Mouse (Mus musculus): Measurements from ENCODE around the gene Cep170.
"Not testable (repeated sequence)": the region's sequence is repeated elsewhere in the genome, so short reads cannot be mapped to it uniquely, and the experiment has no call there.

The Cep170 gene

DNA sequence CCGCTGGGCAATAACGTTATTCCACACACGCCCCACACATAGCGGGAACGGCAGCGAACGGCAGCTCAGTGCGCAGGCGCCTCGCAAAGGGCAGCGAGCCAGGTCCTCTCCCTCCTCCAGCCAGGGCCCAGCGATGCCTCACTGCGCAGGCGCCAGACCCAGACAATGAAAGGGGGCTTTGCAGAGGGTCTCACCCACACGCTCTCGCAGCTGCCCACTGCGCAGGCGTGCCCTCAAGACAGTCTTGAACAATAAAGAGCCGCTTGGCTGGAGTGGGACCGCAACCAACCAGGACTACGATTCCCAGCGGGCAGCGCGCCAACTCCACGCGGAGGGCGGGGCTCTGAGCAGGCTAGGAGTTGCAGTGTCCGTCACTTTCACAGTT lies at the start of gene Cep170:
Gene Cep170, minus strand, starts transcription at position 32 of the 385 bp plus-strand sequence.
- peak; percentile 80 for DNase-seq (ENCODE audit: low read depth, low spot score)

- DNase-seq (ENCODE audit: low read depth, low spot score): peak; percentile 54
Observed at GRCm38 (mm10) chr1:176861981-176862644, 48.2 kb upstream of the Cep170 start.

GRCm38 (mm10) chr1:176852813-176853590 lies 39.1 kb upstream of the Cep170 start:
- no peak for DNase-seq (ENCODE audit: low read depth, low spot score)

DNA sequence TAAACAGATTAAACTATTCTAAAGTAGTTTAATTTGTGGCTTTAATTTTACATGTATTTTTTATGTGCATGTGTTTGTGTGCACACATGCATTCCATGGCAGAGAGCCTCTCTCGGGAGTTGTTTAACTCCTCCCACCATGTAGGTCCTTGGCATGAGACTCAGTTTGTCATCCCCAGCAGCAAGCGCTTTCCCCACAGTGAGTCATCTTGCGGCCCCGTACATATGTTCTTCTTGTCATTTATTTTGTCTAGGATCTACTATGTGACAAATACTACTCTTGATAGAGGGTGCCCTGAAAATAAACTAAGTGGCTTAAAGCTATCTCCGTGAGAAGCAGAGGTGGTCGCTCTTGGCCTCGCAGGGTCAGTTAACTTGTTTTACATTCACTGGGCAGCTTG lies 37.5 kb upstream of the Cep170 start:
- DNase-seq (ENCODE audit: low read depth, low spot score): no peak

- no peak for DNase-seq (ENCODE audit: low read depth, low spot score)
Observed at GRCm38 (mm10) chr1:176849377-176849776, 35.5 kb upstream of the Cep170 start.

DNA sequence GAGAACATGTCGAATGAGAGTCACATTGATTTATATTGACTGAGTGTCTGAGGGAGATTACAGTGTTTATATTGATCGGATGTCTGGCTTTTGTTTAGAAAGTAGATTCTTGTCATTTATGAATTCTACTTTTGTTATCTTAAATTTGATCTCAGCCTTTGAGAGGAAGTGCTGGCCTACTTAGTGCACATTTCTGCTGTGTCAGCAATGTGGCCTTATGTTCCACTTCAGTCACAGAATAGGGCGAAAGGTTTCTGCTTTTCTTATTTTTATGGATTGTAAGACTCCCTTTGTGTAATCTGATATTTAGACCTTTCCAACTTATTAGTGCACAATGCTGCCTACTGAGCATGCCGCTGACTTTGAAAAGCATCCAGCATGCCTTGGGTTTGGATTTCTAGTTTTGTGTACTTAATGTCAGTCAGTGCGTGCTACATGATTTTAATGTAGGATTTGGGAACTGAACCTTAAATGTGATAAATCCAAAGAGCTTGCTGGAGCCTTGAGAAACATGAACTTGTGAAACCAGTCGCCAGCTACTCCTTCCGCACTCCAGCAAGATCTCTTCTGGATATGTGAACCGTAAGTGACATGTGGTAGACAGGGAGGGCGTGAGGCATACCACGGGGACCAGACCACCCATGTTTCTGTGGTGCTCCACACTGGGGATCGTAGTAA lies 34.9 kb upstream of the Cep170 start:
- no peak for DNase-seq (ENCODE audit: low read depth, low spot score)

GRCm38 (mm10) chr1:176847118-176847859 lies 33.4 kb upstream of the Cep170 start:
- no peak for DNase-seq (ENCODE audit: low read depth, low spot score)

DNA sequence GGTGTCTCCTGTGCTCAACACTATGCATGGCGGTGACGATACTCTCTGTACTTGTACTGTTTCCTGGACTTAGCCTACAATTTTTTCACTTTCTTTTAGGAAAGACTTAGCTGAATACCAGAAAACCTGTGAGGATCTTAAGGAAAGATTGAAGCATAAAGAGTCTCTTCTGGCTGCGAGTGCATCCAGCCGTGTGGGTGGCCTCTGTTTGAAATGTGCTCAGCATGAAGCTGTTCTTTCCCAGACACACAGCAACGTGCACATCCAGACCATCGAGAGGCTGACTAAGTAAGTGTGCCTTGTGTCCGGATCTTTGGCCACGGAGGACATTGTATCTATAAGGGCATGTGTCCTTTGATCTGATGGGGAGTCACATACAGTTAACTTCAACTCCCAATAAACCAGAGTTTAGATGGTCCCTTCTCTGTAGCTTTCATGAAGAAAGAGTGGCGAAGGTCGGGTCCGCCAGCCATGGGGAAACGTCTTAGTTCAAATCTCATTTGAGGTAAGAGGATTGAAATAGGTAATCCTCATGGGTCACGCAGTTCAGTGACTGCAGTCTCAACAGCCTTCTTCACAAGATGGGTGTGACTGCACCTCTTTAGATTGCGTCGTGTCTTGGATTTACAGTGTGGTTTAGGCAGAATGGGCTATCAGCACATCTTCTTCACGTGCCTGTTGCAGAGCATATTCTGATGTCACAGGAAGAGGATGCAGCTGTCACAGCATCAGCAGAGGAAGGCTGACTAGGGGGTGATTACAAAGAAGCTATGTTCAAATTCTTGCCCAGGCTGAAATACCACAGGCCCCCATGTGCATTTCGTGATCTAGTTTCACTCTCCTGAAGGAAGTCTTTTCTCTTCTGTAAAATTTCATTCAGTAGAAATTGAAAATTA lies 31.5 kb upstream of the Cep170 start:
- DNase-seq (ENCODE audit: low read depth, low spot score): no peak

DNA sequence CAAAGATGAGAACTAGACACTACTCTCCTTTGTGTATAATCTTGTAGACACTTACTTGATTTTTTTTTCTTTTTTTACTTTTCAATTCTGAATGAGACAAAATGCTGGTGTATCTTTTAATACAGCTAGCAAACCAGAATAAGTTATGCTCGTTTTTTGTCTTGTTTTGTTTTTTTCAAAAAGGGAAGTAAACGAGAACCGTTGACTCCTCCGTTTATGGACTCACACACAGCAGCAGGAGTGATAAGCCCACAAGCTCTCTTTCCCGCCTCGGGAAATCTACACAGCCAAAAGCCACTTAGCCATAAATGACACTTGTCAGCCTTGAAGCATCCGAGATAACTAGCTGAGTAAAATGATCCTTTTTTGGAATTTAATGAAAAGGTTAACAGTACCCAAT lies 22.7 kb upstream of the Cep170 start:
- not testable (repeated sequence) for DNase-seq (ENCODE audit: low read depth, low spot score)

DNA sequence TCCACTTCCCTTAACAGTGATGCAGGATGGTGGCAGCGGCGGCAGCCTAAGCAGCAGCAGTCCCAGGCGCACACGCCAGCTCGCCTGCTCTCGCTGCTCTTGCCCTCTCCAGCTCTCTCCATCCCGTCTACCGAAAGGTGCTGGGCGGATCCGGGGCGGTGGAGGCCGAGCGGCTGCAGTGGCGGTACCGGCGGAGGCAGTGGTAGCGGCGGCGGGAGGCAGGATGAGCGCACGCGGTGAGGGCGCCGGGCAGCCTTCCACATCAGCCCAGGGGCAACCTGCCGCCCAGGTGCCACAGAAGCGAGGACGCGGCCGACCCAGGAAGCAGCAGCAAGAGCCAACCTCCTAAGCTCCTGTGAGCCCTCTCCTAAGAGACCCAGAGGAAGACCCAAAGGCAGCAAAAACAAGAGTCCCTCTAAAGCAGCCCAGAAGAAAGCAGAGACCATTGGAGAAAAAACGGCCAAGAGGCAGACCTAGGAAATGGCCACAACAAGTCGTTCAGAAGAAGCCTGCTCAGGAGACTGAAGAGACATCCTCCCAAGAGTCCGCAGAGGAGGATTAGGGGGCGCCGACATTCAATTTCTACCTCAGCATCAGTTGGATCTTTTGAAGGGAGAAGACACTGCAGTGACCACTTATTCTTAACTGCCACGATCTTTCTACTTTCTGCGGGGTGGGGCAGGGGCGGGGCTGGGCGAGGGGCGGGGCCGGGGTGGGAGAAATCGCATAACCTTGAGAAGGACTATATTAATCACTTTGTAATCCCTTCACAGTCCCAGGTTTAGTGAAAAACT lies 21.8 kb upstream of the Cep170 start:
- no peak for DNase-seq (ENCODE audit: low read depth, low spot score)

DNA sequence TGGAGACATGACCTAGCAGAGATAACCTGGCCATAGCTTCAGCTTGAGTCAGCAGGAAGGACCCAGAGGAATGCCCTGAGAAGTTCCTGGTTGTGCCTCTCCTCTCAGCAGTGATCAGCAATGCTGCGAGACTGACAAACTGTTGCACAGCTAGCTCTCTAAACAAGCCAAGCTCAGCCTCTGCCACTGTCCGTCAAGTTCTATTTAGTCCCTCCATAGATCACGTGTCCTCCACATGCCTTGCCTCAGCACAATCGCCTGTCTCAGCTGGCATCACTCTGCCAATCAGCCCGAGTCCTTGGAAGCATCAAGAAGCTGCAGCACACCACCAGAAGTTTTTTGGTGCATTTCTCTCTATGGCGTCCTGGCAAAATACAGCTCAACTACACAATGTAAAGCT lies 21.0 kb upstream of the Cep170 start:
- no peak for DNase-seq (ENCODE audit: low read depth, low spot score)

GRCm38 (mm10) chr1:176833948-176834347 lies 20.1 kb upstream of the Cep170 start:
- DNase-seq (ENCODE audit: low read depth, low spot score): no peak

DNA sequence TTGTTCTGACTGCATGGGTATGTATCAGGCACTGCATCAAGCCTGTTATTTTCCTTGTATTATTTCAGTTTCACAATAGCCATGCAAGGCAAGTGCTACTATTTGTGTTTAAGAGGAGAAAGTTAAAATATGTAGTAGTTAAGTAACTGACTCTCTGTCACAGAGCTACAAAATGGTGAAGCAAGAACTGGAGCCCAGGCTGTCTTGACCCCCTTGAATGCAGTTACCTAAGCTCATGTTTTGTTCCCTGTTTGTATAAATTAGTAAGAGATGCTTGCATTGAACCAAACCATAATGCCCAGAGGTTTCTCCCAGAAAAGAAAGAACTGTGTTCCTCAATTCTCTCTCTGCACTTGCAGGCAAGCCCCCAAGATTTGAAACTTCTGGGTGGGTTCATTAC lies 19.4 kb upstream of the Cep170 start:
- DNase-seq (ENCODE audit: low read depth, low spot score): no peak

GRCm38 (mm10) chr1:176832607-176833006 lies 18.7 kb upstream of the Cep170 start:
- DNase-seq (ENCODE audit: low read depth, low spot score): no peak

- DNase-seq (ENCODE audit: low read depth, low spot score): no peak
Observed at GRCm38 (mm10) chr1:176832071-176832470, 18.2 kb upstream of the Cep170 start.

DNA sequence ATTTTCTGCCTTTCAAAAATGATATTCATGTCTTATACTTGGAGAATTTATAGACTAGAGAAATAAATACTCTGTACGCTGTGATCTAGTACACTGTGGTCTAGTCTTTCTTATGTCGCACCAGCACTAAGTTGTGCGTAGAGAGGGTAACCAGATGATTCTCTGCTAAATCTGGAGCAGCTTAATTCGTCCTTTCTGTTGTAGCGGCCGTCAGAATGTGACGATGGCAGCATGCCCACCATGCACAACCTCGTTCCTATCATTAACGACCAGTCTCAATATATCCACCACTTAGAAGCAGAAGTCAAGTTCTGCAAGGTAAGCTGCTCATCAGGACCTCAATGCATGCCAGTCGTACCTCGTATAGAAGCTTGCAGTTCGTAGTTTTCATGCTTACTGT lies 14.8 kb upstream of the Cep170 start:
- no peak for DNase-seq (ENCODE audit: low read depth, low spot score)

DNA sequence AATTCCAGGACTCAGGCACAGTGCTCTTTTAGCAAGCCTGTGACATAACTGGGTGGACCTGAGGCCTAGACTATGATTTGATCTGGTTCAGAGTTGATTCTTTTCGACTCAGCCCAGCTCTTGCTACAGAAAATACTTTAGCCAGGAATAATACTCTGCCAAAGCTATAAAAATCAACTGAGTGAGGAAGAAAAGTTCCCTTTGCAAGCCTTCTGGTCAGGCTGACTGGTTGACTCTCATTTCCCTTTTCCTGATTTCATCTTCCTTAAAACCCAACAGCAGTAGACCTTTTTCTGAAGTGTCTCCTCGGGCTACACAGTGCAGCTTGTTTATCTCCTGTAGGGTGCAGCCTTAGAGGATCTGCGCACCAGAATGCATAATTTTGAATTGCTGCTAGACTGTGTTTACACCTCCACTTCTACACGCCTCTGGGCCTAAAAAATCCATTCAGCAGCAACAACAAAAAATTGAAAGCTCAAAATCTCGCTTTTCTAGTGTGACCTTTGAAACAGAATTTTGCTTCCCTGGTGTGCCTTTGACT lies 14.1 kb upstream of the Cep170 start:
- no peak for DNase-seq (ENCODE audit: low read depth, low spot score)

DNA sequence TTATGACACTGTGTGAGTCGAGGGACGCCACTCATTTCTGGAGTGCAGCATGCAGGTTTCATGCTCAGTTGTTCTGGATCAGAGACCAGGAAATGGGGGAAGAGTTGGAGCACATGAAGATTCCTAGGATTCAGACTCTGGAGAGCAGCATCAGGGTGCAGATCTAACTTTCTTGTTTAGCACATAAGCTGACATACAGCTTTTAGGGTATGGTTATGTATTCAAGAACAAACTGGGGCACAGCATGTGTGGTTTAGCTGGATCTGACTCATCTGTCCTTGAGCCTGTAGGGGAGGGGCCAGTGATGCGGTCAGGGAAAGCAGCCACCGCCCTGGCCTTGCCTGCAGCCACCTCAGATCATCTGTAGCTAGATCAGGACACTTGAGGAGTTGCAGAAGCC lies 13.5 kb upstream of the Cep170 start:
- DNase-seq (ENCODE audit: low read depth, low spot score): no peak

- DNase-seq (ENCODE audit: low read depth, low spot score): no peak
Observed at GRCm38 (mm10) chr1:176826931-176827330, 13.1 kb upstream of the Cep170 start.

GRCm38 (mm10) chr1:176826186-176826585 lies 12.3 kb upstream of the Cep170 start:
- no peak for DNase-seq (ENCODE audit: low read depth, low spot score)

Measured in c-Kit-negative CD71-positive TER-119-positive erythroid progenitor cells, embryonic 14.5 days (primary cell).